Mouse (Mus musculus) activated CD4-positive, CD25-positive, alpha-beta regulatory T cell, adult 4 months (primary cell): ENCODE results near the gene Ccdc61. TPM values are rescaled to one million over a fixed set of nuclear protein-coding genes. Genes with fewer than 3 reads are reported as not detected.
"Not testable (repeated sequence)": the region's sequence is repeated elsewhere in the genome, so short reads cannot be mapped to it uniquely, and the experiment has no call there.

Experiments used
- ATAC-seq: one replicate; pipeline ENCODE4 v1.8.0; 2017
- polyA plus RNA-seq, 2 experiments: library from polyadenylated mRNA; unstranded; fragments of 100-300 nt; shearing (Covaris generic); gene quantifications; one replicate each; pipeline ENCODE4 v1.2.1; 2017

The Ccdc61 gene
- polyA plus RNA-seq, 2 experiments from 2014 or later: 5.3 to 9.2 TPM

DNA sequence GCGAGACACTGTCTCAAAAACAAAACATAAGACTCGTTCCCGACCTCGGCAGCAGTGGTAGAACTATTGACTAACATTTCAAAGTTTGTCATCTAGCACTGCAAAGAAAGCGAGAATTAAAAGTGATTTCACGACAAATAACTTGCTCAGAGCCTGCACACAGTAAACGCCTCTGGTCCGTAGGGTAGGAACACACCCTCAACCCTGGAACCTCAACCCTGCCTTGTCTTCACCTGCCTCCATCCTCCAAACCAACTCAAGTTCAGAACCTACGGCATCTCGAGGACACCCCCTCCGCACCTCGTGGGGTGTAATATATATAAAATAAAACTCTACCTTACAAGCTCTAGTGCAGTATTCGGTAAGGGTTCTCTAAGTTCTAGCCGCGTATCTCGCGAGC is 418 bp downstream of the Ccdc61 start:
- no peak for ATAC-seq

DNA sequence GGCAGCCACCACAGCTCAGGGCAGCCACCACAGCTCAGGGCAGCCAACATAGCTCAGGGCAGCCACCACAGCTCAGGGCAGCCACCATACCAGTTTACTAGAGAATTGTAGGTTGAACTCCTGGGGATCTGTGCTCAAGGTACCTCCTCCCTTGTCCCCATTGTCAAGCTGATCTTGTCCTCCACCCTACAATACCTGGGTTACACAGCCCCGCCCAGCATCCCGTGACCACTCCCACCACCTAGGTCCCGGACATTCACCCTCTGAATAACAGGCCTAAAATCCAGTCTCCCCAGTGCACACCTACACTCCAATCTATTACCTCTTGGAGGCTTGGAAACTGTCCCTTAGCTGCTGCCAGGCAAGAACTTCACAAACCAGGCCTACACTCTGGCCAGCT is 5.2 kb downstream of the Ccdc61 start:
- no peak for ATAC-seq

DNA sequence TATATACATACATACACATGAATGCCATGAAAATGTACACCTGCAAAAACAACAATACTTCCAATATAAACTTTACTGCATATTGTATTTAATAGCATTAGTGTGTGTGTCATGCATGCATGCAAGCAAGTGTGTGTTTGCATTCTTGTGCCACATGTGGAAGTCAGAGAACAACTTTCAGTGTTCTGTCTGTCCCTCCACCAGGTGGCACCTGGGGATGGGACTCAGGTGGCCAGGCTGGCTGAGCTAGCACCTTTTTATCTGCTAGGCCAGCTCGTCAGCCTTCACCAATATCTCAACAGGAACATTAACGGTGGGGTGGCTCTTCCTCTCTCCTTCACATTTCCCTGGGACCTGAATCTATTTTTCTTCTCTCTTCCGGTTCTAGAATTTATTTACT is 7.7 kb downstream of the Ccdc61 start:
- no peak for ATAC-seq

DNA sequence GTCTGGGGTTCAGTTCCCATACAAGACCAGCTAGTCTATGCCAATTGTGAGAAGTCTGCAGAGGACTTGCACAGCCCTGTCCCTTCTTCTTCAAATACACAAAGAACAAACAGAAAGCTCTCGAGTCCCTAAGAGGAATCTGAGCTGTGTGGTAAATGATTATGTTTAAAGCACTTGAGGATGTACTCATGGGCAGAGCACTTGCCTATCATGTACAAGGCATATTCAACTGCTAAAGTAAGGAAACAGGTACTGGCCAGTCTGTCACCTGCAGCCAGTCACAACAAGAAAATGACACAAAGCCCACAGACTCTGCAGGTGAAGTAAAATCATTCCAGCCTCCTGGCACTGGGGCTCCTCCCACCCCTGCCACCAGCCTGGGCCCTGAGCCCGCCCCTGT is 9.7 kb downstream of the Ccdc61 start:
- ATAC-seq: no peak

DNA sequence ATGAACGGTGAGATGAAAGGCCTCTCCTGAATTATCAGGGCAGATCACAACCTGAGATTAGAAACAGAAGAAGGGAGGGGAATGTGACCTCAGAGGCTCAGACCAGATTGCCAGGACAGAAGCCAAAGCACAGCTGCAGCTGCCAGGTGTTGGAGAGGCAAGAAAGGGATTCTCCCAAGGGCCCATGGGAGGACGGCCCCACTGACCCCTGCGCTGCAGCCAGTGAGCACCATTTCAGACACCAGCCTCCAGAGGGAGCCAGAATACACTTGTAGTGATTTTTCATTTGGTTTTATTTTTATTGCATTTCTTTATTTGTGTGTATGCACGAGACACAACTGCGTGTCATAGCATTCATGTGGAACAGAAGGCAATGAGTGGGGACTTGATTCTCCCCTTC is 13.7 kb downstream of the Ccdc61 start:
- ATAC-seq: no peak

DNA sequence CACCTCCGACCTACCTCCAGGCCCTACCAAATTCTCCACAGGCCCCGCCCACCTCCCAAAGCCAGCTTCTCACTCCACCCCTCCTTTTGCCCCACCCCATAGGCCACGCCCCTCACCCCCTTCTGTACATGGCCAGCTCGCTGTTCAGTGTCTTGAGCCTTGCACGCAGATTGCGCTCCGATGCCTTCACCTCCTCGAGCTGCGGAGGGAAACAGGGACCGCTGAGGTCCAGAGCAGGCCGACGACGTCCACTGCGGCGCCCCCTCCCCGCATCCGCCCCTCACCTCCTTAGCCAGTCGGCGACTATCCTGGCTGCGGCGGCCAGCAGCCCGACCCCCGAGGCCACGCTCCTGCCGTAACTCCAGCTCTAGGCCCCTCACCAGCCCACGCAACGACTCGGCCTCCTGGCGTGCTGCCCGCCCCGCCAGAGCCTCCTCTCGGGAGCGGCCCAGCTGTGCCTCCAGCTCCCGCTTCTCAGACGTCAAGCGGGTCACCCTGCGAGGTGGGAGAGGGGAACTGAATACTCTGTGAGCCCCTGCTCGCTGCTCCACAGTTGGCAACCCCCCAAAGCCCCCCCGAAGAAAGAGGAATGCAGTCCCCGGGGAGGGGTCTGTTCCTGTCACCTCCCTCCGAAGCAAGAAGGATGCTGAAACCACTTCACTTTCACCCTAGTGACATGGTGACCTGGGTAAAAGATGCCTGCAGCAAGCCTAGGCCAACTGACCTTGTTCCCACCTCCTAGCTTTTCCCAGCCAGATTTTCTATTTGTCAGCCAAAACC is 16.4 kb downstream of the Ccdc61 start:
- no peak for ATAC-seq

DNA sequence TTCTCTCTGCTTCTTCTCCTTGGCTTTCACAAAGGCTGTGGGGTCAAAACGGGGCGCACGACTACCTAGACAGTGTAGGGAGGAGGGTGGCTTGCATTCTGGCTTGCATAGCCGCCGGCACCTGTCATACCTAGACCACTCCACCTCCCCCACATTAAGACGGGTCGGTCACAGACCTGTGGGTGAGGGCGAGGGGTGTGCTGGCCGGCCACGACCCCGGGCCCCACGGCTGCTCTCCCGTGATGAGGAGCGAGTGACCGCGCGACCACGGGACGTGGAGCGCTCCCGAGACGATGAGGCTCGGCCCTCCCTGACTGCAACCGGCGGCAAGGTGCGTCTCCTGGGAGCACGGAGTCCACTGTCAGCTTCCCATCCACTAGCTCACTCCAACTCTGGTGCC is 17.2 kb downstream of the Ccdc61 start:
- no peak for ATAC-seq

DNA sequence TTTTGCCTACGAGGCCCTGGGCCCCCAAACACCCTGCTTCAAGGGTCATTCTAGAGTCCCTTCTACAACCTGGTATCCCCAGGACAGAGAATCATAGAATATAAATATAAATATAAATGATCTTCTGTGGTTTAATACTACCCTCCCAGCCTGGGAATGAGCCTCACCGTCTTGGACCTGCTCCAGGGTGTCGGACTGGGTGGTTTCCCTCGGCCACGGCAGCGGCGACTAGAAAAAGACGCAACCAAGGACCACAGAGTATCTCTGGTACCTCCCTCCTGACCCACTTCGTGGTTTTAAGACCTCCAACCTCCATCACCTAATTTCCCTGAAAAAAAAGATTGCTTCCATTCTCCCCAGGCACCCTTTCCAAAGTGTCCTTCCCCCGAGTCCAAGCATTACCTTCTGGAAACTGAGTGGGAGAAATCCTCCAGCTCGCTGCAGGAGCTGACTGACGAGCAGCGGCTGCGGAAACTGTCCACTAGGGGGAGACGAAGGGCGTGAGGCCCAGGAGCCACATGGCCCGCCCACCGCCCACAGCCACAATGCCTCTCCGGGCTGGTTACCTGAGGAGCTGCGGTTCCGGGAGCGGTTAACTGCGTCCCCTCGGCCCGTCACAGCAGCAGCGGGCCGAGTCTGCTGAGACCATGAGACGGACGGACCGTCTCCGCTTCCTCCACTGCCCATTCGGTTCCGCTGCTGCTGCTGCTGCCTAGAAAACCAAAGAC is 18.2 kb downstream of the Ccdc61 start:
- peak; percentile 90 for ATAC-seq

DNA sequence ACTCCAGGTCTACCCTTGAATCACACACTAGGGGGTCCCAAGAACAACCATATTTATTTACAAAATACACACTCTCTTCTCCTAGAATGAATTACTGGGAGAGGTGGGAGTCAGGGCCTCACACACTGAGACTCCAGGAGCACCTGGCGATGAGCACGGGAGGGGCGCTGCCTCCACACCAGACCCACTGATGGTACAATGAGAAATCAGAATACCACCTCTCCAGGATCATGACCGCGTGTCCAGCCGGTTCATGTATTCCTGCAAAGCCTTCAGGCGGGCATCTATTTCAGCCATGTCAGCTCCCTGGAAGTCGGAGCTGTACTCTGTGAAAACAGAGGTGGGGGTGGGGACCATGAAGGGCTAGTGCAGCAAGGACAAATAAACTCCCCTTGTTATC is 19.4 kb downstream of the Ccdc61 start:
- no peak for ATAC-seq

DNA sequence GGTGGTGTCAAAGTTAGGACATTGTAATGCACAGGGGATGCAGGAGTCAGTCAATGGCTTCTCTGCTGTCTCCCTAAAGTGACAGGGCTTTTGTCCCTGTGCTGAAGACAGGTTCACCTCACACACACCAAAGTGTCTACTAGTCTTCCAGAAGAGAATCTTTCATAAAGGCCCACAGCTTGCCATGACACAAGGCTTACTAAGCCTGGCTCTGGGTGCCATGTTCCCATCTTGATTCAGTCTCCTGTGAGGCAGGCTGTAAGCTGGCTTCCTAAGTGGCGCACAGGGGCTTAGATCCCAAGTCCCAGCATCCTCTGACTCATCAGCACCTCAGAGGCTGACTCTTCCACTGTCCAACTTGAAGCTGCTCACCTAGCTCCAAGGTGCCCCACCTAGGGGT is 23.3 kb downstream of the Ccdc61 start:
- ATAC-seq: no peak

DNA sequence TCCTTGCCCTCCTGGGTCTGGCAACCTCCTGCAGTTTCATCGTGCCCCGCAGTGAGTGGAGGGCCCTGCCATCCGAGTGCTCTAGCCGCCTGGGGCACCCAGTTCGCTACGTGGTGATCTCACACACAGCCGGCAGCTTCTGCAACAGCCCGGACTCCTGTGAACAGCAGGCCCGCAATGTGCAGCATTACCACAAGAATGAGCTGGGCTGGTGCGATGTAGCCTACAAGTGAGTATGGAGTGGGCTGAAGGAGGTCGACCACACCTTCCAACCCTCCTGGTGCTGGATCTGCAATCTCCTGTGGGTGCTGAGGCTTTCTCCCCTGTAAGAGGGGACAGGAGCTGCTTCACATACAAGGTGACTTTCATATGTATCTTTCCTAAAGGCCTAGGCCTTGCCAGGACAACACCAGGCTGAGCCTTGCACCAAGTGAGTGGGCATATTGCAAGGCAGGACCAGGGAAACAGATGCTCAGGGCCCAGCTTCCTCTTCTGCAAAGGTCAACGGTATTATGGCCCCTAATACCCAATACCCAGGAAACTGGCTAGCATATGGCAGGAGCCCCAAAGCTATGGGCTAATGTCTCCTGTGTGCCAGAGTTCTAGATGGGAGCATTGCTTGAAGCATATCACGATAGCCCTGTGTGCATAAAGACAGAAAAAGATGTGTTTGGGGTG is 25.3 kb downstream of the Ccdc61 start:
- ATAC-seq: peak; percentile 44

DNA sequence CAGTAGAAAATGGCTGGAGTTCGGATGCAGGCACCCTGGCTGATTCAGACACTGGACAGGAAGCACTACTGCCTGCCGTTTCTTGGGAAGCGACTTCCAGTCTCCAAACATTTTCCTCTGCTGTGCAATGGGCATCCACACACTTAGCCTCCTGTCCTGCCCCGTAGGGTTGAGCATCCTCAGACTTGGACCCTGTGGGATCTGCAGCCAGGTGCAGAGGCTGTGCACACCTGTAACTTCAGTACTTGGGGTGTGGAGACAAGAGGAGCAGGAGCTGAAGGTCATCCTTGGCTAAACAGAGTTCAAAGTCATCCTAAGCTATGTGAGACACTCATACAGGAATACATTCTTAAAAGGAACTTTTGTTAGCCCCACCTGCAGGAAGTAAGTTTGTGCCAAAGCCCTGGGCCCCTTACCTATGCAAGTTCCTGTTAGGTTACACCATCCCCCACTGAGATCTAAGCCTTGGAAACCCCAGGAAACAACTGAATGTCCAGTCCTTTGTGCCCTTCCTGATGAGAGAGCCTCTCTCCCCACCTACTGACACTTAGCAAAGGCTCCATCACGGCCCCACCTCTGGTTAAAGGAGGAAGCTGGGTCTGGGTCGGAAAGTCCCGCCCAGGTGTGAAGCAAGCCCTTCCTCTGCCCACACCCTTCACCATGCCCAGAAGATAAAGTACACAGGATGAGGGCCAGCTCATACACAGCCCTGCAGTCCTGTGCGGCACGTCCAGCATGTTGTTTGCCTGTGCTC is 26.0 kb downstream of the Ccdc61 start:
- ATAC-seq: peak; percentile 90

DNA sequence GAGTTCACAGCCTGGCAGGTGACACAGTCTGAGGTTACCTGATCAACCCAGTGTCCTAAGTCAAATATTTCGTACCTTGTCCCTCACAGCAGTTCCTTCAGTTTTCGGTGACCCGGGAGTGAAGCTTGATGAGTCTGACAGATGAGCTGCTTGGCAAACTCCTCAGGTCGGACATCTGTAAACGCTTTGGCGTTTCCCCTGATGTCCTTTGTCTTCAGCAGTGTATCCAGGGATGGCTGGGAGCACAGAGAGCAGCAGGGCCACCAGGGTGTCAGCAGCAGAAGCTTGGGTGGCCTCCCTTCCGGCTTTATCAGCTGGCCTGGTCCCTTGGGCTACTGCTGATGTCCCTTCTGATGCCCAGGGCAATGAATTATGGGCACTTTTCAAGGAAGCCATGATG is 31.5 kb downstream of the Ccdc61 start:
- no peak for ATAC-seq

DNA sequence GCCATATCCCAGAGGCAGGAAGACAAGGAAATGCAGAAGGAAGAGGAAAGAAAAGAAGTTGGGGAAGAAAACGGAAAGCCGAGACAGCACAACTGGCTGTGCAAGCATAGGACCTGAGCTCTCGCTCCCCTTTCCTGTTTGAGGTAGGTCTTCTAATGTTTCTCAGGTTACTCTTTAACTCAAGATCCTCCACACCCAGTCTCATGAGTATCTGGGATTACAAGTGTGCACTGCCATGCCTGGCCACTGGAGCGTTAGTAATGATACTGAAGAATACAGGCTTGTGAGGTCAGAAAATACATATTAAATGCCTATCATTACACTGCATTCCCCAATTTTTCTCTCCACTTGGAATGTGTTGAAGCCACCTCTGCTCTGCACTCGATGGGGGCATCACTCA is 34.8 kb downstream of the Ccdc61 start:
- no peak for ATAC-seq

DNA sequence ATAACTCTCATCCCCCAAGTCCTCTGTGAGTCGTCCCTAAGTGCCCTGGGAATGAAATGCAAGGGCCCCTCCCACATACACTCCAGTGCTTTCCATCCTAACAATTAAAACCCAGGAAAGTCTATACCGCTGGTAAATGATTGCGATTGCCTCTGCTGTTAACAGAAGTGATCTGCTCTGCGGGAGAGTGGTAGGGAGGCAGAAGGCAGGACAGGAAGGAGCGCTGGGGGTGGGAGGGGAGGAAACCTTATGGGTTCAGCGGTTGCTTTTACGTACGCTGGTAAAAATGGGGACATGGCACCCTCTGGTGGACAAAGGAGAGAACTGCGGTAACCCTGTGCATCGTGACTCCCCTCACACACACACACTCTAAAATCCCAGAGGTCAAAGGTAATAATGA is 37.0 kb downstream of the Ccdc61 start:
- peak; percentile 96 for ATAC-seq

DNA sequence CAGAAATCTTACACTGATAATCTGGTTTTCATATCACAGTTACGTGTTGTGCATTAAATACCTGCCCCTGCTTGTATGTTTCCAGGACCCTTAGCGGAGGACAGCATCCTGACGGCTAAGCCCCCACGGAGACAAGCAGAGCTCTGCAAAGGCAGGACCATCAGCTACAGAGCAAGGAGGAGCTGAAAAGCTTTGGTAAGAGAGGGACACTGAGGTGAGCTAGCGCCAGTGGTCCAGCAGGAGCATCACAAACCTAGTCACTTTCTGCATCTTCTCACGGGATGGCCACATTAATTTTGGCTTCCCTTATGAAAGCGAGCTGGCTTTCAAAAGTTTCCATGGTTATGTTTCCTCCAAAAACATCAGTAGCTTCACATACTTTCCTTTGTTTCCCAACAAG is 37.4 kb downstream of the Ccdc61 start:
- no peak for ATAC-seq

DNA sequence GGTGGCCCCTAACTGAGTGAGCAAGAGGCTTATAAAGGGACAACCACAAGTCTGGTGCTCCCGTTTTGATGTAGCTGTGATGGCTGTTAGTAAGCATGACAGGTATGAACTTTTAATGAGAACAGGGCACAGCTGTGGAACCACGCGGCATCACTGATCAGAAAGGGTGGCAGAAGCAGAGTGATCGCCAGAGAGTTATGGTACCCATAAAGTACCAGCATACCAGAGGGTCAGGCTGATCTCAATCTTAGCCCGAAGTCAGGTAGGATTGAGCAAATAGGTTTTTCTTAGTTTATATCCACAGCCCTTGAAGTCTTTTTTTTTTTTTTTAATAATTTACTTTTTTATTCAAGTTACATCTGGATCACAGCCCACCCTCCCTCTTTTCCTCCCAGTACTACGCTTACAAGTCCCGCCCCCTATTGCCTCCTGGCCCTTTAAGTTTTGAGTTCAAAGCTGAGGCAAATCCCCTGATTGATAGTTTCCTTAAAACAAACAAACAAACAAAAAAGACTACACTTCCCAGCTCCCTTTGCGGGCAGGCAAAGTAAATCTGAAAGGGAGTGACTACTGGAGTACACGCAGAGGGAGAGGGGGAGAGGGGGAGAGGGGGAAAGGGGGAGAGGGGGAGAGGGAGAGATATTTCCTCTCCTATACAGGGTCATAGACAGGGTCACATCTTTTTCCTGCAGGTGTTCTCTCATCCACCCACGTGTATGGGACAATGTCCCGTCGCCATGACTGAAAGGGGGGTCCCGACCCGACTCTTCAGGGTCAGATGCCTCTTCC is 38.0 kb downstream of the Ccdc61 start:
- ATAC-seq: no peak

DNA sequence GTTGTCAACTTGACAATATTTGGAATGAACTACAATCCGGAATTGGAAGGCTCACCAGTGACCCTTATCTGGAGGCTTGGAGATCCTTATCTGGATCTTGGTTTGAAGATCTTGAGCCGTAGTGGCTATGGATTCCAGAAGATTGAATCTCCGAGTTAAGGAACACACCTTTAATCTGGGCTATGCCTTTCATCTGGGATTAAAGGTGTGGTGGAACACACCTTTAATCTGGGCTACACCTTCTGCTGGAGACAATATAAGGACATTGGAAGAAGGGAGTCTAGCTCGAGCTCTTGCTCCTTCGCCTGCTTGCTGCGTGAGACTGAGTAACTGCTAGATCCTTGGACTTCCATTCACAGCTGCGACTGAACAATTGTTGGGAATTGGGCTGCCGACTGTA is 39.2 kb downstream of the Ccdc61 start, which contains the start of gene Pglyrp1:
Gene Pglyrp1 (plus strand): TSS at position 301 of the 400 bp plus-strand sequence.
- ATAC-seq: not testable (repeated sequence)

DNA sequence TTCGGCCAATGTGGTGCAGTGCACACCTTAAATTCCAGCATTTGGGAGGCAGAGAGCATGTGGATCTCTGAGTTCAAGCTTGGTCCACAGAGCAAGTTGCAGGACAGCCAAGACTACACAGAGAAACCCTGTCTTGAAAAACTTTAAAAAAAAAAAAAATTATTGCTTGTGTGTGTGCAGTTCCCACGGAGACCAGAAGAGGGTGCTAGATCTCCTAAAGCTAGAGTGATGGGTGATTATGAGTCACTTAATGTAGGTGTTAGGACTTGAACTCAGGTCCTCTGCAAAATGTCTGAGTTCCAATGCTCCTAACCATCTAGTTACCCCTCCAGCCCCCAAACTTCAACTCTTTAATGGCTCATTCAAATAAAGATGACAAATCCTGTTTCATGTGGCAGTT is 41.7 kb downstream of the Ccdc61 start:
- ATAC-seq: no peak

DNA sequence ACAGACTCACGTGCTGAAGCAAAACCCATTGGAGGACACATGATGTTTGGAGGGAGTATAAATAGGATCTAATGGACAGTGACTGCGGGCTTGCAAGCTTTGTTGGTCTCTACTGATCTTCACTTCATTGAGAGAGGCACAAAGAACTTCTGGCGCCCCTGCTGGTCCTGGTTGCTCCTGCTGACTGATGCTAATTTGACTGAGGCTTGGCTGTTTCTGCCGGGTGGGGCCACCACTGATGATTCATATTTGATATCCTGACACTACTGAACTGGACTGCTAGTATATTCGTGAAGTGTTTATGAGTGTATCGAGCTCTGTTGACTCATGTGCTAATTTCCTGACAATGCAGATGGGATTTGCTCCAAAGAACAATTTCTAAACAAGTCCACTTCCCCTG is 47.4 kb downstream of the Ccdc61 start:
- no peak for ATAC-seq

DNA sequence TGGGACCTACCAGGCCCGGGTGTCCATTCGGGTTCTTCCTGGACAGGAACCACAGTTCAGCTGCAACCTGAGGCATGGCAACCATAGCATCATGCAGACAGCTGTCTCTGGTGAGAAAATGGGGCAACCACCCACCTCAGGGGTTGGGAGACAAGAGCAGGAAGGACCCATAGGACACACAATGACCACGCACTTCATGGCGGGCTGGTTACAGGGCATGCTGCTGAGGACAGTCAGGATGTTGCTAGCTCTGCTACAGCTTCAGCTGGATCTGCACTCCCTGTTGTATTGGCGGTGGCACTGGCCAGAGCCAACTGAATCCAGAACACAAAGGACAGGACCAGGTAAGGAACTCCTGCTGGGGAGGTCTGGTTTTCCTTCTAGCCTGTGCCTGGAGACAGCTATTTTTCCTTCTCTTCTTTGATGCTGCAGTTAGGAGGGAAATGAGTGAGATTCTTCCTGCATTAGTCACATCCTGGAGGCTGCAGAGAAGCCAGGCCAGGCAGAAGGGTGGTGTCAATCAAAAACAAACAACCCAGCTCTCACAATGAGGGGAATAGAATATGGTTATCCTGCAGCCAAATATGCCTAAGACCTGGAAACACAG is 51.8 kb downstream of the Ccdc61 start:
- no peak for ATAC-seq

DNA sequence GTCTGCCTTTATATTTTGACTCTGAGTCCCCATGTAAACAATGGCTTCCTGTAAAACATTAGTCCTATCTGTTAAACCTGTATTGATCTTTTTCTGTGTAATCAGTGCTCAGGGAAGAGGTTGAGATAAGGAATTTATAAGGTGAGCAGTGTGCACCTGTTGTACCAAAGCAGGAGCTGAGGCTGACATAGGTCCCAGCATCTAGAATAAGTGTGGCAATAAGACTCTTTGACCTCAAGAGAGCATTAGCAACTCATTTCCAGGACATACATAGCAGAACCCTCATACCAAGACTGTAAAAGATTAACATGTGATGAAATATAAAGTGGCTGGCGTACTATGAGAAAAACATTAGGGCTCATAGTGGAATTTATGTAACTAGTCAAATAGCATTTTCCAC is 61.8 kb downstream of the Ccdc61 start:
- no peak for ATAC-seq
